Mouse (Mus musculus) cerebellum, adult 11-12 months (tissue): ENCODE data around the gene Gm10670.
"Not testable (repeated sequence)": the region's sequence is repeated elsewhere in the genome, so short reads cannot be mapped to it uniquely, and the experiment has no call there.

Experiments
- DNase-seq: peaks from one replicate; pipeline ENCODE4 v3.0.0; 2022

Gene Gm10670

GRCm38 (mm10) chr7:20474825-20475224 lies at the start of gene Gm10670:
Gene Gm10670 (minus strand): TSS chr7:20474925.
- DNase-seq: not testable (repeated sequence)

GRCm38 (mm10) chr7:20510434-20510833 lies 35.7 kb upstream of the Gm10670 start, which contains the start of gene Vmn1r103:
Gene Vmn1r103 (minus strand): TSS chr7:20510534.
- DNase-seq: not testable (repeated sequence)

- DNase-seq: not testable (repeated sequence)
Measured at GRCm38 (mm10) chr7:20442493-20442892, 32.2 kb downstream of the Gm10670 start, which contains the start of gene Vmn1r101. Gene Vmn1r101 (minus strand): TSS chr7:20442593.
